Mouse (Mus musculus): ENCODE measurements around the gene Pnma1.

DNA sequence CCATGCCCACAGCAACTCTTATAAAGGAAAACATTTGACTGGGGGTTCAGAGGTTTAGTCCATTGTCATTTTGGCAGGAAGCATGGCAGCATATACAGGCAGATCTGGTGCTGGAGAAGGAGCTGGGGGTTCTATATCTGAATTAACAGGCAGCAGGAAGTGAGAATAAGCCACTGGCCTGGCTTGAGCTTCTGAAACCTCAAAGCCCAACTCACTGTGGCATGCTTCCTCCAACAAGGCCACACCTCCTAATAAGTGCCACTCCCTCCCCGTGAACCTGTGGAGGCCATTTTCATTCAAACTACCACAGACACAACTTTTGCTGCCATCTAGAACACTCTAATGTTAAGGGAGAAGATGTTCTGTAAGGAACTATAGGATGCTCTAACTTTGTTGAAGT lies 40.6 kb downstream of the Pnma1 start:
- TF ChIP-seq CTCF (conservative IDR thresholded peaks at IDR 0.05 in 1 of 2, IDR thresholded peaks at IDR 0.05 in 1 of 2; ENCODE audit: low read depth in 2 of 2, low read length in 2 of 2) (no peak), E2F4 (IDR thresholded peaks at IDR 0.05; ENCODE audit: insufficient replicate concordance, low read depth, low read length) (no peak), ZNF384 (IDR thresholded peaks at IDR 0.05; ENCODE audit: low read depth, low read length) (no peak), NELFE (IDR thresholded peaks at IDR 0.05; ENCODE audit: low read depth, low read length) (no peak), RAD21 (IDR thresholded peaks at IDR 0.05; ENCODE audit: low read depth, low read length) (no peak), EP300 (IDR thresholded peaks at IDR 0.05; ENCODE audit: low read length) (no peak), POLR2A (IDR thresholded peaks at IDR 0.05; ENCODE audit: low read depth, low read length) (no peak)

Measured in CH12.LX (cell line).